Mouse (Mus musculus): ENCODE results near the gene Angel2. TPM values are rescaled to one million over a fixed set of nuclear protein-coding genes. Genes with fewer than 3 reads are reported as not detected.

Angel2 gene
- polyA plus RNA-seq, 1 experiment, result 17.7 TPM

- no peaks in the 10 kb centered on the region for H3K79me2 ChIP-seq (ENCODE audit: control insufficient read depth, insufficient read depth)
- H3K36me3 ChIP-seq (ENCODE audit: control insufficient read depth, insufficient read depth), result peaks cover 26% of the 10 kb centered on the region
- TF ChIP-seq SRF (IDR thresholded peaks at IDR 0.05; ENCODE audit: control insufficient read depth, insufficient read length, low read depth), result no peak
- TF ChIP-seq TCF12 (IDR thresholded peaks at IDR 0.05; ENCODE audit: insufficient read depth, poor library complexity, severe bottlenecking), result no peak
- no peak for TF ChIP-seq USF1 (IDR thresholded peaks at IDR 0.05; ENCODE audit: low read depth)
- TF ChIP-seq E2F4 (IDR thresholded peaks at IDR 0.05; ENCODE audit: insufficient read depth), result no peak
- no peak for TF ChIP-seq TCF3 (IDR thresholded peaks at IDR 0.05; ENCODE audit: insufficient read length, low read depth)
- TF ChIP-seq MAX (IDR thresholded peaks at IDR 0.05; ENCODE audit: low read depth), result no peak
- no peak for TF ChIP-seq REST (IDR thresholded peaks at IDR 0.05; ENCODE audit: insufficient read depth, insufficient read length)
- TF ChIP-seq MYOD1 (IDR thresholded peaks at IDR 0.05; ENCODE audit: control insufficient read depth in 1 of 3, insufficient read length in 2 of 3, low read depth in 2 of 3), result no peak
- TF ChIP-seq POLR2AphosphoS2 (IDR thresholded peaks at IDR 0.05; ENCODE audit: insufficient read length, low read depth), result no peak
- TF ChIP-seq CEBPB (IDR thresholded peaks at IDR 0.05; ENCODE audit: insufficient read depth, poor library complexity, severe bottlenecking), result no peak
- no peak for TF ChIP-seq POLR2A (IDR thresholded peaks at IDR 0.05; ENCODE audit: insufficient read length, low read depth)
- TF ChIP-seq MYOG (IDR thresholded peaks at IDR 0.05; ENCODE audit: control insufficient read depth in 1 of 3, insufficient read depth in 1 of 3, insufficient read length in 2 of 3, low read depth in 2 of 3), result no peak
- no peaks in the 10 kb centered on the region for H3K27me3 ChIP-seq (ENCODE audit: control insufficient read depth, insufficient read depth, insufficient read length)
- no peak overlapping the region for H3K4me2 ChIP-seq (ENCODE audit: low read depth)
- no peak overlapping the region for H3K4me3 ChIP-seq
- H3ac ChIP-seq (ENCODE audit: control insufficient read depth, insufficient read length), result no peak overlapping the region
Observed at GRCm38 (mm10) chr1:190888031-190888430, 36.9 kb upstream of the Angel2 start.

GRCm38 (mm10) chr1:190888646-190889045, 36.3 kb upstream of the Angel2 start:
- H3K79me2 ChIP-seq (ENCODE audit: control insufficient read depth, insufficient read depth), result no peaks in the 10 kb centered on the region
- H3K27me3 ChIP-seq (ENCODE audit: control insufficient read depth, insufficient read depth, insufficient read length), result no peaks in the 10 kb centered on the region
- H3K4me2 ChIP-seq (ENCODE audit: low read depth), result no peak overlapping the region
- no peak overlapping the region for H3K4me3 ChIP-seq
- H3K36me3 ChIP-seq (ENCODE audit: control insufficient read depth, insufficient read depth), result peaks cover 26% of the 10 kb centered on the region
- no peak overlapping the region for H3ac ChIP-seq (ENCODE audit: control insufficient read depth, insufficient read length)
- no peak for TF ChIP-seq MYOG (IDR thresholded peaks at IDR 0.05; ENCODE audit: control insufficient read depth in 1 of 3, insufficient read depth in 1 of 3, insufficient read length in 2 of 3, low read depth in 2 of 3)
- no peak for TF ChIP-seq POLR2AphosphoS2 (IDR thresholded peaks at IDR 0.05; ENCODE audit: insufficient read length, low read depth)
- TF ChIP-seq E2F4 (IDR thresholded peaks at IDR 0.05; ENCODE audit: insufficient read depth), result no peak
- no peak for TF ChIP-seq USF1 (IDR thresholded peaks at IDR 0.05; ENCODE audit: low read depth)
- TF ChIP-seq REST (IDR thresholded peaks at IDR 0.05; ENCODE audit: insufficient read depth, insufficient read length), result no peak
- no peak for TF ChIP-seq POLR2A (IDR thresholded peaks at IDR 0.05; ENCODE audit: insufficient read length, low read depth)
- TF ChIP-seq TCF3 (IDR thresholded peaks at IDR 0.05; ENCODE audit: insufficient read length, low read depth), result no peak
- TF ChIP-seq TCF12 (IDR thresholded peaks at IDR 0.05; ENCODE audit: insufficient read depth, poor library complexity, severe bottlenecking), result no peak
- TF ChIP-seq CEBPB (IDR thresholded peaks at IDR 0.05; ENCODE audit: insufficient read depth, poor library complexity, severe bottlenecking), result no peak

- Histone ChIP-seq H3K79me2 (ENCODE audit: control insufficient read depth, insufficient read depth) (no peaks in the 10 kb centered on the region), H3K27me3 (ENCODE audit: control insufficient read depth, insufficient read depth, insufficient read length) (no peaks in the 10 kb centered on the region), H3K4me3 (no peak overlapping the region), H3ac (ENCODE audit: control insufficient read depth, insufficient read length) (no peak overlapping the region), H3K36me3 (ENCODE audit: control insufficient read depth, insufficient read depth) (peaks cover 9% of the 10 kb centered on the region), H3K4me2 (ENCODE audit: low read depth) (no peak overlapping the region)
- TF ChIP-seq POLR2AphosphoS2 (IDR thresholded peaks at IDR 0.05; ENCODE audit: insufficient read length, low read depth) (no peak), MAX (IDR thresholded peaks at IDR 0.05; ENCODE audit: low read depth) (no peak), MYOD1 (IDR thresholded peaks at IDR 0.05; ENCODE audit: control insufficient read depth in 1 of 3, insufficient read length in 2 of 3, low read depth in 2 of 3) (no peak), MYOG (IDR thresholded peaks at IDR 0.05; ENCODE audit: control insufficient read depth in 1 of 3, insufficient read depth in 1 of 3, insufficient read length in 2 of 3, low read depth in 2 of 3) (no peak), TCF12 (IDR thresholded peaks at IDR 0.05; ENCODE audit: insufficient read depth, poor library complexity, severe bottlenecking) (no peak), POLR2A (IDR thresholded peaks at IDR 0.05; ENCODE audit: insufficient read length, low read depth) (no peak), E2F4 (IDR thresholded peaks at IDR 0.05; ENCODE audit: insufficient read depth) (no peak), SRF (IDR thresholded peaks at IDR 0.05; ENCODE audit: control insufficient read depth, insufficient read length, low read depth) (no peak), TCF3 (IDR thresholded peaks at IDR 0.05; ENCODE audit: insufficient read length, low read depth) (no peak), CEBPB (IDR thresholded peaks at IDR 0.05; ENCODE audit: insufficient read depth, poor library complexity, severe bottlenecking) (no peak), REST (IDR thresholded peaks at IDR 0.05; ENCODE audit: insufficient read depth, insufficient read length) (no peak)
Observed at GRCm38 (mm10) chr1:190893559-190894167, 31.2 kb upstream of the Angel2 start.

- Histone ChIP-seq H3K36me3 (ENCODE audit: control insufficient read depth, insufficient read depth) (no peaks in the 10 kb centered on the region), H3K4me3 (no peak overlapping the region), H3ac (ENCODE audit: control insufficient read depth, insufficient read length) (no peak overlapping the region), H3K4me2 (ENCODE audit: low read depth) (no peak overlapping the region), H3K79me2 (ENCODE audit: control insufficient read depth, insufficient read depth) (no peaks in the 10 kb centered on the region), H3K27me3 (ENCODE audit: control insufficient read depth, insufficient read depth, insufficient read length) (no peaks in the 10 kb centered on the region)
- no peak for TF ChIP-seq TCF12 (IDR thresholded peaks at IDR 0.05; ENCODE audit: insufficient read depth, poor library complexity, severe bottlenecking)
- no peak for TF ChIP-seq POLR2AphosphoS2 (IDR thresholded peaks at IDR 0.05; ENCODE audit: insufficient read length, low read depth)
- no peak for TF ChIP-seq MYOG (IDR thresholded peaks at IDR 0.05; ENCODE audit: control insufficient read depth in 1 of 3, insufficient read depth in 1 of 3, insufficient read length in 2 of 3, low read depth in 2 of 3)
- no peak for TF ChIP-seq MAX (IDR thresholded peaks at IDR 0.05; ENCODE audit: low read depth)
- TF ChIP-seq SRF (IDR thresholded peaks at IDR 0.05; ENCODE audit: control insufficient read depth, insufficient read length, low read depth), result no peak
- no peak for TF ChIP-seq USF1 (IDR thresholded peaks at IDR 0.05; ENCODE audit: low read depth)
- TF ChIP-seq E2F4 (IDR thresholded peaks at IDR 0.05; ENCODE audit: insufficient read depth), result no peak
- TF ChIP-seq MYOD1 (IDR thresholded peaks at IDR 0.05; ENCODE audit: control insufficient read depth in 1 of 3, insufficient read length in 2 of 3, low read depth in 2 of 3), result no peak
- no peak for TF ChIP-seq TCF3 (IDR thresholded peaks at IDR 0.05; ENCODE audit: insufficient read length, low read depth)
- no peak for TF ChIP-seq POLR2A (IDR thresholded peaks at IDR 0.05; ENCODE audit: insufficient read length, low read depth)
- TF ChIP-seq REST (IDR thresholded peaks at IDR 0.05; ENCODE audit: insufficient read depth, insufficient read length), result no peak
- TF ChIP-seq CEBPB (IDR thresholded peaks at IDR 0.05; ENCODE audit: insufficient read depth, poor library complexity, severe bottlenecking), result no peak
Observed at GRCm38 (mm10) chr1:190898186-190898585, 26.7 kb upstream of the Angel2 start.

All from myocyte (in vitro differentiated cells).